Mouse (Mus musculus) MEL (cell line): Measurements from ENCODE around the gene Usp32. TPM values are rescaled to one million over a fixed set of nuclear protein-coding genes. Genes with fewer than 3 reads are reported as not detected.
A peak's percentile ranks its signal among the peaks of the same experiment; 100 is the strongest.

Source experiments
- DNase-seq: peaks from one replicate; pipeline ENCODE4 v3.0.0; 2011; ENCODE audit warnings: low read depth, low spot score
- H3K27ac ChIP-seq: 2 replicates; pipeline ENCODE4 v1.5.1; 2012; ENCODE audit warnings: low read depth, mild to moderate bottlenecking, control low read depth, low read length, moderate library complexity; ENCODE audit not compliant: control insufficient read depth
- H3K27me3 ChIP-seq, 2 experiments: fragments of 150-350 bp in 1 of 2; sonication (generic) in 1 of 2; 2 replicates each; pipeline ENCODE4 v1.6.1; 2012; ENCODE audit warnings: low read length in 2 of 2, mild to moderate bottlenecking in 2 of 2, improper control_type of control experiment in 1 of 2, moderate library complexity in 1 of 2; ENCODE audit not compliant: insufficient read depth in 2 of 2, control insufficient read depth in 1 of 2
- H3K36me3 ChIP-seq, 2 experiments: 2 replicates each; pipeline ENCODE4 v1.6.1; 2012 to 2014; ENCODE audit warnings: low read length in 2 of 2, improper control_type of control experiment in 1 of 2, inconsistent platforms in 1 of 2, mild to moderate bottlenecking in 1 of 2; ENCODE audit not compliant: insufficient read depth in 2 of 2, control insufficient read depth in 1 of 2
- H3K4me1 ChIP-seq, 2 experiments: fragments of 150-350 bp in 1 of 2; sonication (generic) in 1 of 2; 2 replicates each; pipeline ENCODE4 v1.6.1; 2012; ENCODE audit warnings: low read length in 2 of 2, improper control_type of control experiment in 1 of 2, mild to moderate bottlenecking in 1 of 2; ENCODE audit not compliant: insufficient read depth in 2 of 2, control insufficient read depth in 1 of 2
- H3K4me3 ChIP-seq, 2 experiments: fragments of 150-350 bp in 1 of 2; sonication (generic) in 1 of 2; 2 replicates each; pipeline ENCODE4 v1.5.1; 2012; ENCODE audit warnings: low read depth in 2 of 2, low read length in 2 of 2, mild to moderate bottlenecking in 2 of 2, moderate library complexity in 2 of 2, control low read depth in 1 of 2, improper control_type of control experiment in 1 of 2; ENCODE audit not compliant: control insufficient read depth in 1 of 2, insufficient read depth in 1 of 2
- H3K79me2 ChIP-seq: 2 replicates; pipeline ENCODE4 v1.6.1; 2012; ENCODE audit warnings: mild to moderate bottlenecking, low read length, moderate library complexity; ENCODE audit not compliant: control insufficient read depth, poor library complexity, insufficient read depth
- H3K9ac ChIP-seq: 2 replicates; pipeline ENCODE4 v1.6.1; 2012; ENCODE audit warnings: low read depth, mild to moderate bottlenecking, control low read depth, low read length, moderate library complexity; ENCODE audit not compliant: control insufficient read depth, poor library complexity, severe bottlenecking
- H3K9me3 ChIP-seq: fragments of 150-350 bp; sonication (generic); replicated peaks from 2 replicates; pipeline ENCODE4 v1.6.1; 2012; ENCODE audit warnings: mild to moderate bottlenecking, low read length, improper control_type of control experiment, moderate library complexity; ENCODE audit not compliant: insufficient read depth
- CHD1 ChIP-seq: IDR thresholded peaks from 2 replicates; pipeline ENCODE4 v1.6.1; 2012; ENCODE audit warnings: low read depth, mild to moderate bottlenecking, inconsistent platforms, low read length, improper control_type of control experiment
- CTCF ChIP-seq, 3 experiments: IDR thresholded peaks in 2 of 3; conservative IDR thresholded peaks in 1 of 3; 2 replicates each; pipeline ENCODE4 v1.5.1; 2011 to 2012; ENCODE audit warnings: low read length in 3 of 3, low read depth in 2 of 3, mild to moderate bottlenecking in 2 of 3, improper control_type of control experiment in 1 of 3, inconsistent platforms in 1 of 3, mixed read lengths in 1 of 3, moderate library complexity in 1 of 3; ENCODE audit not compliant: control insufficient read depth in 1 of 3, insufficient read depth in 1 of 3, poor library complexity in 1 of 3, severe bottlenecking in 1 of 3
- E2F4 ChIP-seq: IDR thresholded peaks from 2 replicates; pipeline ENCODE4 v1.6.1; 2011; ENCODE audit warnings: low read depth, low read length, improper control_type of control experiment, borderline replicate concordance
- ELF1 ChIP-seq: IDR thresholded peaks from 2 replicates; pipeline ENCODE4 v1.6.1; 2014; ENCODE audit warnings: low read depth, mild to moderate bottlenecking, inconsistent platforms, low read length, improper control_type of control experiment, moderate library complexity
- EP300 ChIP-seq, 2 experiments: IDR thresholded peaks; 2 replicates each; pipeline ENCODE4 v1.6.1; 2011; ENCODE audit warnings: improper control_type of control experiment in 2 of 2, low read length in 2 of 2, low read depth in 1 of 2, mild to moderate bottlenecking in 1 of 2
- ETS1 ChIP-seq: IDR thresholded peaks from 2 replicates; pipeline ENCODE4 v1.6.1; 2012; ENCODE audit warnings: low read depth, mild to moderate bottlenecking, inconsistent platforms, low read length, improper control_type of control experiment, moderate library complexity
- GABPA ChIP-seq: IDR thresholded peaks from 2 replicates; pipeline ENCODE4 v1.6.1; 2012; ENCODE audit warnings: low read depth, mild to moderate bottlenecking, inconsistent platforms, low read length, improper control_type of control experiment, moderate library complexity
- GATA1 ChIP-seq: IDR thresholded peaks from 2 replicates; pipeline ENCODE4 v1.6.1; 2011; ENCODE audit warnings: low read depth, low read length, improper control_type of control experiment
- HCFC1 ChIP-seq: IDR thresholded peaks from 2 replicates; pipeline ENCODE4 v1.6.1; 2012; ENCODE audit warnings: low read depth, mild to moderate bottlenecking, inconsistent platforms, low read length, improper control_type of control experiment, moderate library complexity
- MAX ChIP-seq: IDR thresholded peaks from 2 replicates; pipeline ENCODE4 v1.6.1; 2011; ENCODE audit warnings: low read length, improper control_type of control experiment
- MYB ChIP-seq: IDR thresholded peaks from 2 replicates; pipeline ENCODE4 v1.6.1; 2011; ENCODE audit warnings: mild to moderate bottlenecking, low read depth, low read length, improper control_type of control experiment
- MYC ChIP-seq: IDR thresholded peaks from 2 replicates; pipeline ENCODE4 v1.6.1; 2011; ENCODE audit warnings: low read depth, mild to moderate bottlenecking, low read length, improper control_type of control experiment, moderate library complexity
- NELFE ChIP-seq: IDR thresholded peaks from 2 replicates; pipeline ENCODE4 v1.6.1; 2011; ENCODE audit warnings: low read depth, low read length, improper control_type of control experiment
- NRF1 ChIP-seq: IDR thresholded peaks from 2 replicates; pipeline ENCODE4 v1.6.1; 2014; ENCODE audit warnings: low read depth, mild to moderate bottlenecking, inconsistent platforms, low read length, improper control_type of control experiment, moderate library complexity; ENCODE audit not compliant: poor library complexity, insufficient read depth, severe bottlenecking
- POLR2A ChIP-seq, 2 experiments: IDR thresholded peaks; 2 replicates each; pipeline ENCODE4 v1.6.1; 2011 to 2012; ENCODE audit warnings: low read length in 2 of 2, mild to moderate bottlenecking in 2 of 2, control low read depth in 1 of 2, improper control_type of control experiment in 1 of 2, low read depth in 1 of 2, moderate library complexity in 1 of 2; ENCODE audit not compliant: control insufficient read depth in 1 of 2, insufficient read depth in 1 of 2, poor library complexity in 1 of 2
- POLR2AphosphoS5 ChIP-seq: IDR thresholded peaks from 2 replicates; pipeline ENCODE4 v1.6.1; 2012; ENCODE audit warnings: low read depth, borderline replicate concordance, mild to moderate bottlenecking, inconsistent platforms, low read length, moderate library complexity, mixed read lengths
- RAD21 ChIP-seq: IDR thresholded peaks from 2 replicates; pipeline ENCODE4 v1.6.1; 2011; ENCODE audit warnings: mild to moderate bottlenecking, low read depth, low read length, improper control_type of control experiment
- RCOR1 ChIP-seq: IDR thresholded peaks from 2 replicates; pipeline ENCODE4 v1.6.1; 2012; ENCODE audit warnings: low read depth, mild to moderate bottlenecking, inconsistent platforms, low read length, improper control_type of control experiment
- SIN3A ChIP-seq: IDR thresholded peaks from 2 replicates; pipeline ENCODE4 v1.6.1; 2012; ENCODE audit warnings: low read length, improper control_type of control experiment, inconsistent platforms
- TBP ChIP-seq: IDR thresholded peaks from 2 replicates; pipeline ENCODE4 v1.8.0; 2011; ENCODE audit warnings: low read depth, low read length, improper control_type of control experiment
- TCF12 ChIP-seq: IDR thresholded peaks from 2 replicates; pipeline ENCODE4 v1.6.1; 2014; ENCODE audit warnings: low read depth, mild to moderate bottlenecking, inconsistent platforms, low read length, improper control_type of control experiment, moderate library complexity
- ZNF384 ChIP-seq: IDR thresholded peaks from 2 replicates; pipeline ENCODE4 v1.6.1; 2012; ENCODE audit warnings: low read depth, mild to moderate bottlenecking, inconsistent platforms, low read length, improper control_type of control experiment
- polyA plus RNA-seq, 2 experiments: library from polyadenylated mRNA; stranded (reverse) in 1 of 2; unstranded in 1 of 2; fragments of >175 nt in 1 of 2; fragments of >200 nt in 1 of 2; gene quantifications; 2 replicates each; pipeline versions ENCODE4 v1.2.1 to v1.2.4; 2012; ENCODE audit warnings: low replicate concordance in 2 of 2, low read depth in 1 of 2; ENCODE audit not compliant: insufficient read length in 2 of 2, insufficient read depth in 1 of 2, missing spikeins in 1 of 2
- total RNA-seq: library from RNA; depleted of rRNA; stranded (reverse); fragments of 300-350 nt; gene quantifications from 2 replicates; pipeline ENCODE4 v1.2.3, GENCODE M21; 2012

Gene Usp32
- total and polyA plus RNA-seq, 3 experiments = 11.3 to 11.5 TPM; not detected in 1

DNA sequence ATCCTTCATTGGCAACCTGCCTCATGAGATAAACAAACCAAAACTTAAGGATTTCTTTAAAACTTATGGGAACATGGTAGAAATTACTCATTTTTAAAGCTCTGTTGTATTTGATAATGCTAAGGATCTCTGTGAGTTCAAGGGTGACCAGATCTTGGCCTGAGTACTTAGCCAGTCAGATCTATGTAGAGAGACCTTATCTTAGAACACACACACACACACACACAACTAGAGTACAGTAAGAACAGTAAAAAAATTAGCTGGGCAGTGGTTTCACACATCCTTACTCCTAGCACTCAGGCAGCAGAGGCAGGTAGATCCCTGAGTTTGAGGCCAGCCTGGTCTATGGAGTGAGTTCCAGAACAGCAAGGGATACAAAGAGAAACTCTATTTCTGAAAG, 53.7 kb downstream of the Usp32 start:
- H3K4me3 ChIP-seq = no peak overlapping the region
- TF ChIP-seq ETS1 (no peak), EP300 (IDR thresholded peaks at IDR 0.05; ENCODE audit: low read depth in 1 of 2, low read length in 2 of 2) (no peak), POLR2AphosphoS5 (no peak), TBP (no peak), GATA1 (no peak), MAX (no peak), SIN3A (no peak), POLR2A (IDR thresholded peaks at IDR 0.05; ENCODE audit: control insufficient read depth in 1 of 2, insufficient read depth in 1 of 2, low read depth in 1 of 2, low read length in 2 of 2, poor library complexity in 1 of 2) (no peak), CHD1 (no peak), MYB (no peak), RCOR1 (no peak), HCFC1 (no peak), E2F4 (no peak), NELFE (no peak), TCF12 (no peak), MYC (no peak)
- TF ChIP-seq, all 39 proteins: peak for 0
- no peak overlapping the region for H3K9ac ChIP-seq
- DNase-seq = no peak
- H3K79me2 ChIP-seq = no peaks in the 10 kb centered on the region
- H3K9me3 ChIP-seq = no peaks in the 10 kb centered on the region
- peaks cover 0 to 2% of the 10 kb centered on the region in 2 experiments; a peak in 1 of 4 replicates for H3K36me3 ChIP-seq
- no peaks in the 10 kb centered on the region for H3K4me1 ChIP-seq
- H3K27ac ChIP-seq = no peak overlapping the region
- no peaks in the 10 kb centered on the region for H3K27me3 ChIP-seq

DNA sequence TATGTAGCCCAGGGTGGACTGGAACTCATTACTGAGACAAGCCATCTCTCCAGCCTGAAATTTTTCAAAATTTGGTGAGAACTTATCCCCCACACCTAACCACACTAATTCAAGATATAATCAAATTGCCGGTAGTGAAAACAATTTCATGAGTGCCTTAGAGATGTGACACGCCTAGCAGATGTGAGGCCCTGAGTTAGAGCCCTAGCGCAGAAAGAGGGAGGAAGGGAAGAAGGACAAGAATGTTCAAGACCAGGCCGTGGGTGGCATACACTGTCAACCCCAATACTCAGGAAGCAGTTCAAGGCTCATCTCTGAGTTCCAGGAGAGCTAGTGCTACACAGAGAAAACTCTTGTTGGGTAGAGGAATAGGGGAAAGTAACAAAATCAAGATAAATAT, 72.1 kb downstream of the Usp32 start:
- H3K36me3 ChIP-seq = peaks cover 0 to 6% of the 10 kb centered on the region in 2 experiments; a peak in 3 of 4 replicates

More for the DNA sequence above, 72.1 kb downstream of the Usp32 start:
- Histone ChIP-seq H3K27me3 (no peaks in the 10 kb centered on the region), H3K79me2 (no peaks in the 10 kb centered on the region), H3K27ac (no peak overlapping the region; the same call in 1 of the 2 replicates), H3K4me3 (no peak overlapping the region), H3K4me1 (peaks cover 7 to 10% of the 10 kb centered on the region in 2 experiments), H3K9me3 (no peaks in the 10 kb centered on the region), H3K9ac (no peak overlapping the region)
- peak; percentile 52 for DNase-seq
- TF ChIP-seq SIN3A = no peak
- no peak for TF ChIP-seq RAD21
- TF ChIP-seq GABPA = no peak
- TF ChIP-seq NRF1 = no peak
- no peak for TF ChIP-seq ZNF384
- TF ChIP-seq RCOR1 = no peak
- no peak for TF ChIP-seq ETS1
- no peak for TF ChIP-seq CTCF (IDR thresholded peaks at IDR 0.05 in 2 of 3, conservative IDR thresholded peaks at IDR 0.05 in 1 of 3; ENCODE audit: control insufficient read depth in 1 of 3, insufficient read depth in 1 of 3, low read depth in 2 of 3, low read length in 3 of 3, poor library complexity in 1 of 3, severe bottlenecking in 1 of 3)
- no peak for TF ChIP-seq ELF1
